Mouse (Mus musculus): ENCODE measurements around the gene Bcl2l14. TPM values are rescaled to one million over a fixed set of nuclear protein-coding genes. Genes with fewer than 3 reads are reported as not detected.
A peak's percentile ranks its signal among the peaks of the same experiment; 100 is the strongest.

Gene Bcl2l14
- total and polyA plus RNA-seq, 2 experiments from 2014 or later = 0.11 TPM; not detected in 1

DNA sequence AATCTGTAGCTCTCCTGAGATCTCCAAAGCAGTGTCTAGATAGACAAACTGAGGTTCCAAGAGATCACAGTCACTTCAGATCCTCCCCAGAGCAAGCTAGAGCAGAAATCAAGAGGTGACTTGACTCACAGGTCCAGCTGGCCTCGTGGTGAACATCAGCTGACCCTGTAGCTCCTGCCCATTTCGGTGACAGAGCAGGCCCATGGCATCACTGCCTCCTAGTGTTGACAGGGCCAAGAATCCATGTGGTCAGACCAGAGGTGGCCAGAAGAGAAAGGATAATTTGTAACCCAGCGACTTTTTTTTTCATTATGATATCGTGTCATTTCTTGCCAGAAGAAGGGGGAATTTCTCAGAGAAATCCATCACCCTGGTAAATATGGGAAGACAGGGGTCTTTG lies 30.2 kb upstream of the Bcl2l14 start:
- ATAC-seq = no peak
- WGBS = 80% methylated on average over 4 of the region's 4 CpGs
- Histone ChIP-seq H3K36me3 (ENCODE audit: insufficient read depth, low read length) (no peaks in the 10 kb centered on the region), H3K27me3 (ENCODE audit: insufficient read depth, low read length) (no peaks in the 10 kb centered on the region), H3K9me3 (ENCODE audit: low read length) (no peaks in the 10 kb centered on the region), H3K4me2 (ENCODE audit: low read depth, low read length) (no peak overlapping the region), H3K9ac (replicated peaks; ENCODE audit: low read length) (no peak overlapping the region), H3K27ac (no peak overlapping the region), H3K4me1 (ENCODE audit: insufficient read depth, low read length) (no peaks in the 10 kb centered on the region), H3K4me3 (ENCODE audit: low read length) (no peak overlapping the region)
- peak; percentile 30 for TF ChIP-seq CTCF (IDR thresholded peaks at IDR 0.05; ENCODE audit: low read depth)
- DNase-seq (ENCODE audit: low spot score) = no peak

DNA sequence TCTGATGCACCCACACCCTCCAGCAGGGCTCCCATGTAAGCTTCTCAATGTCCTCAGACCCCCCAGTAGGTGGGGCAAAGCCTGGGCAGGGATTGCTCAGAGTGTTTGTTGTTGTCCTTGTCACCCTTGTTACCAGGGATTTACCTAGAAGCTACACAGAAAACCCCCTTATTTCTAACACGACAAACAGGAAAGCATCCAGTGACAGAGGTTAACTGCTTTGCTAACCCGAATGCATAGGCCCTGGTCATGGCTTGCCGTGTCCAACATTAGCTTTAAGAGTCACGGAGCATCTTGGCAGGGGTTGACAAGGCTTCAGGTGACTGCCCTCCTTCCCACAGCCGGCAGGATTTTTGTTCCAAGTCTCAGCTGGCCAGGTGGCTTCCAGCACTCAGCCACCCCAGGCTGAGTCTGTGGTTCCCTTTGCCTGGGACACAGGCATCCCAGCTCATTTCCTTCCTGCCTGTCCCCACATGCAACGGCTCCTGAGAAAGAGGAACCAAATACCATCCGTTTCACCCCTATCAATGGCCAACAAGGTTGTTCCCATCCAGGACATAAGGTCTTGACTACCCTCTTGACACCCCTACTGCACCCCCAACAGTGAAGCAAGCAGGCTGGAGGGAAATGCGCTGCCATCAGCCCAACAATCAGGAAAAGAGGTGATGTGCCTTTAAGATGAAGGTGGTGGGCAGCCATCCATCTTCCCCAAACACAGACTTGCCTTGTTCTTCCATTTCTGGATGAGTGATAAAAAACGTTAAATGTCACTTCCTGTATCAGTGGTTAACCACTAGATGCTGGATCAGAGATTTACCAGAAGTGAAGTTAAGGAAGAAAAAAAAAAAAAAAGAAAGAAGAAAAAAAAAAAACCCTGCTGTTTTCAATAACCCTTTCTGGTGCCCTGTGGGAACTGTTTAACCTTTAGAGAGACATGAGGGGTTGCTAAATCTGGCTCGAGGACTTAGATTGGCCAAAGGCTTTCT lies 29.5 kb upstream of the Bcl2l14 start:
- ATAC-seq (no peak), DNase-seq (ENCODE audit: low spot score) (no peak)
- no peaks in the 10 kb centered on the region for H3K4me1 ChIP-seq (ENCODE audit: insufficient read depth, low read length)
- H3K4me3 ChIP-seq (ENCODE audit: low read length) = no peak overlapping the region
- H3K9me3 ChIP-seq (ENCODE audit: low read length) = no peaks in the 10 kb centered on the region
- TF ChIP-seq CTCF (IDR thresholded peaks at IDR 0.05; ENCODE audit: low read depth) = no peak
- WGBS = 59% methylated on average over 10 of the region's 10 CpGs
- H3K36me3 ChIP-seq (ENCODE audit: insufficient read depth, low read length) = no peaks in the 10 kb centered on the region
- no peak overlapping the region for H3K4me2 ChIP-seq (ENCODE audit: low read depth, low read length)
- no peak overlapping the region for H3K9ac ChIP-seq (replicated peaks; ENCODE audit: low read length)
- no peak overlapping the region for H3K27ac ChIP-seq
- no peaks in the 10 kb centered on the region for H3K27me3 ChIP-seq (ENCODE audit: insufficient read depth, low read length)

DNA sequence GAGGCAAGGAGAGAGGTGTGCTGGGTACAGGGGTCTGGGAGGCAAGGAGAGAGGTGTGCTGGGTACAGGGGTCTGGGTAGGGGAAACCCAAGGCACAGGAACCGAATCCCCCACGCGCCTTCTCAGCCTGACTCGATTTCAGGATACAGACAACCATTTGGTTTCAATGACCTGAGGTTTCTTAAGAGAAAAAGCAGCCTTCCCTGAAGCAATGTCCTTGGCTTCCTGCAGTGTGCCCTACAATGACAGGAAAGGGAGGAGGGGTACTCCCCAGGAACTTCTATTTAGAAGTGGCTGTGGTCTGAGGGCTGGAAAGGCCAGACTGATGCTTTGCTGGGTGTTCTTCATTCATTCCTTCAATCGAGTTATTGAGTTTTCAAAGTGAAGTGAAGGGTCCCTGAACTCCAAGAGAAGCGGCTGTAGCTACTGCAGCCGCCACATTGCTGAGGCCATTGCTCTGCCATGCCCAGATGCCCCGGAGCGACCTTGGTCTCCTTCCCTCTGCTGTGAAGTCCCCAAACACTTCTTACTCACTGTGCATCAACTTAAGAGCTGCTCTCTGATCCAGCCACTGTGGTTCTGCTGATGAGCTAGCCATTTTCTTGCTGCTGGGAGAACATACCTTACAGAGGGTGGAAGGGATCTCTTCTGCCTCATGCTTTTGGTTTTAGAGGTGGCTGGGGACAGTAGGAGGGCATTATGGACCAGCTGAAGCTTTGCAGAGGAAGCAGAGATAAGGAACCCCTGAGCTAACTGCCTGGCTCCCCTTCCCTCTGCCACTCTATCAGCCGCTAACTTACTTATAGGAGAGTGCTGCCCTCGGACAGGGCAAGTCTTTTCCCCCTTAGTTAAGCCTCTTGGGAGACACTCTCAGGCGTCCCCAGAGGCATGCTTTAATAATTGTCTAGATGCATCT lies 28.5 kb upstream of the Bcl2l14 start:
- TF ChIP-seq CTCF (IDR thresholded peaks at IDR 0.05; ENCODE audit: low read depth) = no peak
- ATAC-seq (no peak), DNase-seq (ENCODE audit: low spot score) (no peak)
- Histone ChIP-seq H3K4me3 (ENCODE audit: low read length) (no peak overlapping the region), H3K27me3 (ENCODE audit: insufficient read depth, low read length) (no peaks in the 10 kb centered on the region), H3K4me1 (ENCODE audit: insufficient read depth, low read length) (no peaks in the 10 kb centered on the region), H3K9ac (replicated peaks; ENCODE audit: low read length) (no peak overlapping the region), H3K27ac (no peak overlapping the region), H3K36me3 (ENCODE audit: insufficient read depth, low read length) (no peaks in the 10 kb centered on the region), H3K4me2 (ENCODE audit: low read depth, low read length) (no peak overlapping the region), H3K9me3 (ENCODE audit: low read length) (no peaks in the 10 kb centered on the region)
- 48% methylated on average over 12 of the region's 12 CpGs for WGBS

DNA sequence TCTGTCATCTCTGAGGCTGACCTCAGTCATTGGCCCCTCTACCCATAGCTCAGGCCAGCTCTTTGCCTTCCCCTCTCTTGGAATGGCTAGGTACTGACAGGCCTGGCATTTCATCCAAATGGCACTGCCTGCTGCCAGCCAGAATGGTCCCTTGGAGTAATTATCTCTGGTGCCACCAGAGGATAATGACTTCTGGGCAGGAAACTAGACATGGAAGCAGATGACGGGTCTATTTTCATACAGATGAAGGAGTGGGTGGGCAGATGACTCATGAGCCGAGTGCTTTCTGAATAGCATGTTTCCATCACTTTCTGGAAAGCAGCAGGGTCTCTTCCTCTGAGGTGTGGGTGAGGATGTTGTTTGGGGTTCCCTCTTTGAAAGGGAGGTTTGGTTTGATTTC lies 23.2 kb upstream of the Bcl2l14 start:
- Histone ChIP-seq H3K9me3 (ENCODE audit: low read length) (no peaks in the 10 kb centered on the region), H3K9ac (replicated peaks; ENCODE audit: low read length) (no peak overlapping the region), H3K4me3 (ENCODE audit: low read length) (no peak overlapping the region), H3K4me1 (ENCODE audit: insufficient read depth, low read length) (no peaks in the 10 kb centered on the region), H3K27me3 (ENCODE audit: insufficient read depth, low read length) (no peaks in the 10 kb centered on the region), H3K4me2 (ENCODE audit: low read depth, low read length) (no peak overlapping the region), H3K36me3 (ENCODE audit: insufficient read depth, low read length) (no peaks in the 10 kb centered on the region), H3K27ac (no peak overlapping the region)
- no peak for TF ChIP-seq CTCF (IDR thresholded peaks at IDR 0.05; ENCODE audit: low read depth)
- DNase-seq (ENCODE audit: low spot score) (no peak), ATAC-seq (no peak)
- 49% methylated on average over 2 of the region's 2 CpGs for WGBS

DNA sequence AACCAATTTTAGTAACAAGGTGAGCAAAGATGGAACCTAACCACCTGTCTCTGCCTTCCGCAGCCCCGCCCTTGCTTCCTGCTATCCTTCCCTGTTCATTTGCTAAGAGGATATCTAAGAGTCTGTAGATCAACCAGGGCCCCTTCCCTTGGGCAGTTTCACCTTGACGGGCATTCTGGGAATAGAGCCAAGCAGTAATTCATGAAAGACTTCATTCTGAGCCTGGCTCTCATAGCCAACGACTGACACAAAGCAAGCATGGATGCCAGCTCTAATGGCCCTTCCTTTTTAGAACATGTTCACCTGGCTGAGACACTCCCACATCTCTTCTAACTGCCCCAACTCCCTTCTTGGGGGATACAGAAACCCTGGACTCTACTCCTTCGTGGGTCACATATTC lies 18.9 kb upstream of the Bcl2l14 start:
- no peak overlapping the region for H3K4me2 ChIP-seq (ENCODE audit: low read depth, low read length)
- H3K4me3 ChIP-seq (ENCODE audit: low read length) = no peak overlapping the region
- H3K27ac ChIP-seq = no peak overlapping the region
- ATAC-seq (no peak), DNase-seq (ENCODE audit: low spot score) (no peak)
- TF ChIP-seq CTCF (IDR thresholded peaks at IDR 0.05; ENCODE audit: low read depth) = no peak
- H3K27me3 ChIP-seq (ENCODE audit: insufficient read depth, low read length) = no peaks in the 10 kb centered on the region
- H3K9me3 ChIP-seq (ENCODE audit: low read length) = no peaks in the 10 kb centered on the region
- H3K36me3 ChIP-seq (ENCODE audit: insufficient read depth, low read length) = no peaks in the 10 kb centered on the region
- WGBS = 70% methylated on average over 5 of the region's 5 CpGs
- no peak overlapping the region for H3K9ac ChIP-seq (replicated peaks; ENCODE audit: low read length)
- H3K4me1 ChIP-seq (ENCODE audit: insufficient read depth, low read length) = no peaks in the 10 kb centered on the region

DNA sequence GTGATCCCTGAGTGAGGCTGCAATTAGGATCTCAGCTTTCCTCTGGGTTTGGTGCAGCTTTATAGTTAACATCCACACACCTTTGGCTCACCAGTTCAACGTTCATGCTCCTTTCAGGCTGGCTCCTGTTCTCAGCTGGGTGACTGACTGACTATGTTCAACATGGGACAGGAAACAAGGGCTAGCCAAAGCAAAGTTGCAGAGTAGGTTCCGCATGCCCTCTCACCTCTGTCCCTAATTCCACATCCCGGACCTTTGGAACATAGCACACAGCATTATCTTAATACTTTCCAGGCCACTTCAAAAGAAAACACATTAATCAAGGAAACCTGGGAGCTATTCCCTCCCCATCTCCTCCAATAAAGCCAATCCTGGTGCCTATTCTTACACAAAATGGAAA lies 18.3 kb upstream of the Bcl2l14 start:
- Histone ChIP-seq H3K36me3 (ENCODE audit: insufficient read depth, low read length) (no peaks in the 10 kb centered on the region), H3K4me3 (ENCODE audit: low read length) (no peak overlapping the region), H3K9ac (replicated peaks; ENCODE audit: low read length) (no peak overlapping the region), H3K4me1 (ENCODE audit: insufficient read depth, low read length) (no peaks in the 10 kb centered on the region), H3K4me2 (ENCODE audit: low read depth, low read length) (no peak overlapping the region), H3K9me3 (ENCODE audit: low read length) (no peaks in the 10 kb centered on the region), H3K27ac (no peak overlapping the region), H3K27me3 (ENCODE audit: insufficient read depth, low read length) (no peaks in the 10 kb centered on the region)
- TF ChIP-seq CTCF (IDR thresholded peaks at IDR 0.05; ENCODE audit: low read depth) = no peak
- DNase-seq (ENCODE audit: low spot score) (no peak), ATAC-seq (no peak)
- 84% methylated on average over 3 of the region's 3 CpGs for WGBS
